Mouse (Mus musculus) forebrain, embryonic 16.5 days (tissue): ENCODE data around the gene Klra8. TPM values are rescaled to one million over a fixed set of nuclear protein-coding genes. Genes with fewer than 3 reads are reported as not detected.
"Not testable (repeated sequence)": the region's sequence is repeated elsewhere in the genome, so short reads cannot be mapped to it uniquely, and the experiment has no call there.

Experiments used
- ATAC-seq: fragments of 200-750 bp; cut with Nextera tagmentation; 2 replicates; pipeline ENCODE4 v1.8.0; 2017; ENCODE audit warnings: mild to moderate bottlenecking, moderate library complexity
- H3K27ac ChIP-seq: fragments of 300-500 bp; sonication (generic); 2 replicates; pipeline ENCODE4 v1.5.1; 2014; ENCODE audit warnings: low read length, control low read depth
- H3K27me3 ChIP-seq: fragments of 300-500 bp; sonication (generic); replicated peaks from 2 replicates; pipeline ENCODE4 v1.6.1; 2014; ENCODE audit warnings: low read length; ENCODE audit not compliant: control insufficient read depth, insufficient read depth
- H3K36me3 ChIP-seq: fragments of 300-500 bp; sonication (generic); 2 replicates; pipeline ENCODE4 v1.6.1; 2014; ENCODE audit not compliant: control insufficient read depth, insufficient read depth
- H3K4me1 ChIP-seq: fragments of 300-500 bp; sonication (generic); replicated peaks from 2 replicates; pipeline ENCODE4 v1.6.1; 2014; ENCODE audit warnings: low read length; ENCODE audit not compliant: control insufficient read depth, insufficient read depth
- H3K4me2 ChIP-seq: fragments of 300-500 bp; sonication (generic); 2 replicates; pipeline ENCODE4 v1.6.1; 2014; ENCODE audit warnings: mild to moderate bottlenecking, low read length, control low read depth
- H3K4me3 ChIP-seq: fragments of 300-500 bp; sonication (generic); replicated peaks from 2 replicates; pipeline ENCODE4 v1.5.1; 2014; ENCODE audit warnings: mild to moderate bottlenecking, low read length, control low read depth
- H3K9ac ChIP-seq: fragments of 300-500 bp; sonication (generic); replicated peaks from 2 replicates; pipeline ENCODE4 v1.6.1; 2014; ENCODE audit warnings: low read depth, low read length, control low read depth
- H3K9me3 ChIP-seq: fragments of 300-500 bp; sonication (generic); 2 replicates; pipeline ENCODE4 v1.6.1; 2016; ENCODE audit warnings: low read length; ENCODE audit not compliant: control insufficient read depth
- WGBS: fragments of 180-500 bp; shearing (Covaris S2); extraction: QIAGEN DNeasy Blood & Tissue Kit; methylation state at CpG from one replicate; pipeline ENCODE4 v1.1.7; 2014; 5-methylcytosine and 5-hydroxymethylcytosine counted together
- polyA plus RNA-seq: library from polyadenylated mRNA; unstranded; fragments of >200 nt; fragmentation: Nextera tagmentation; extraction: Ambion mirVana; gene quantifications from 2 replicates; pipeline ENCODE4 v1.2.1, GENCODE M21; 2015

Gene Klra8
- polyA plus RNA-seq: not detected in 2 replicates

DNA sequence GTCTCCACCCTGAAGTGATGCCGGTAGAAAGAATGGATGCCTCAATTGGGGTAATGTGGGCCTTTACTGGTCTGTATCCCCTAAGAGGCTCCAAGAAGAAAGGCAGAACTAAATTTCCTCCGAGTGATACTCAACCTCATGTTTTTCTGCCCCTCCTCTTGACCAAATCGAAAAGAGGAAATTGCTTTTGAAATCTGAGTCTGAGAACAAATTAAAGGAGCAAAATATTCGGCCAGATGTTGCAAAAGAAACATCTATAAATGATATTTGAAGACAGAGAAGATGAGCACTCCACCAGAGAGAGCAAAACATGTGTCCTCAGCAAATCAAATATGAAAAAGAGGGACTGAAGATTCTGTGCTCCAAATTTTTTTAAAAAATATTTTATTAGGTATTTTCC is at the start of gene Klra8:
Gene Klra8, minus strand, starts transcription at position 101 of the 400 bp plus-strand sequence.
- not testable (repeated sequence) for ATAC-seq, H3K36me3 ChIP-seq, H3K27me3 ChIP-seq, H3K4me2 ChIP-seq, H3K4me3 ChIP-seq, H3K27ac ChIP-seq, H3K4me1 ChIP-seq, H3K9ac ChIP-seq, H3K9me3 ChIP-seq
- 72% methylated on average over 4 of the region's 4 CpGs for WGBS

DNA sequence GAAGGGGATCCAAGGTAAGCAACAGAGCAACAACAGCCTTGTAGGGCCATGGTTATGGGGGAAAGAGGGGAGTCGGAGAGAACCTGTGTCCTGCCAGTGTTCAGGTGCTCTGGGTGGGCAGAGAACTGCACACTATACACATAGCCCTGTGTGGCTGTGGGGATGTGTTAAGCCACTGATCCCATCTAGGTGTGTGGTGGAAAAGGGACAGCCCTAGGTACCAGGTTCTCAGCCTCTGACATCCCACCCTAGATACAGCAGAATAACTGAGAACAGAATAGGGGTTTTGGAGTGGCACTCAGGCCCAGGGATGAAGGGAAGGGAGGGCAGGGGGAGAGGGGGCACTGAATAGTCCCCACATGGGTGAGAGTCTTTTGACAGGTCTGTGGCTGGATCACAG is 19.2 kb downstream of the Klra8 start:
- WGBS: 86% methylated on average over 1 of the region's 1 CpGs
- Histone ChIP-seq H3K27ac (no peak overlapping the region), H3K4me3 (no peak overlapping the region), H3K27me3 (no peaks in the 10 kb centered on the region), H3K9me3 (no peaks in the 10 kb centered on the region), H3K36me3 (no peaks in the 10 kb centered on the region), H3K9ac (no peak overlapping the region), H3K4me1 (no peaks in the 10 kb centered on the region), H3K4me2 (no peak overlapping the region)
- ATAC-seq: no peak

- H3K27me3 ChIP-seq, H3K4me2 ChIP-seq, H3K9me3 ChIP-seq, H3K36me3 ChIP-seq, ATAC-seq, H3K27ac ChIP-seq, H3K4me1 ChIP-seq, H3K4me3 ChIP-seq, H3K9ac ChIP-seq: not testable (repeated sequence)
- 88% methylated on average over 3 of the region's 3 CpGs for WGBS
Observed at GRCm38 (mm10) chr6:130102743-130103142, 27.0 kb downstream of the Klra8 start.

DNA sequence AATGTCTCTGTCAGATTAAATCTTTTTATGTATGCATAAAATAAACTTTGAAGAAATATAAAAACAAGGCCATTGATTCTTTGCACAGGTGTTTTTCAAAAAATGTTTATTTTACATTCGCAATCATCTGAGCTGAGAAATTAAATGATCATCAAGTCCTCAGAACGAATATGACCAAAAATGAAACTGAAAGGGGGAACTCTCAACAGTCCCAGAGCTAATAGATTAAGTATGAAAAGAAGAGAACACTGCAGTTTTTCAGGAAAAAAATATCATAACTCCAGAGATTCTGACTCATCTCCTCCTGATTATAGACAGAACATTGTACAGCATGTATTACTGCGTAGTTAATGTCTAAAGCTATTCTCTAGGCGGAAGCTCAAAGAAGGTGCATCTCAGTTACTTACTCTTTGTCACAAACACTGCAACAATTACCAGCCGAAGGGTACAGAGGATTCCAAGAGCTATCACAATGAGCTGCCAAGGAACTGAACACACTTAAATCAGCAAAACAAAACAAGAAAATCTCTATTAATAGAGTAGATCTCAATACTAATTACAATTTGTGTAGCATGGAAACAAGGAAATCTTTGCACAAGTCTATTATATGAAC is 37.3 kb downstream of the Klra8 start:
- Histone ChIP-seq H3K9me3 (no peaks in the 10 kb centered on the region), H3K36me3 (no peaks in the 10 kb centered on the region), H3K4me2 (no peak overlapping the region), H3K27ac (no peak overlapping the region), H3K4me1 (no peaks in the 10 kb centered on the region), H3K27me3 (no peaks in the 10 kb centered on the region), H3K4me3 (no peak overlapping the region), H3K9ac (no peak overlapping the region)
- 76% methylated on average over 5 of the region's 5 CpGs for WGBS
- ATAC-seq: no peak

DNA sequence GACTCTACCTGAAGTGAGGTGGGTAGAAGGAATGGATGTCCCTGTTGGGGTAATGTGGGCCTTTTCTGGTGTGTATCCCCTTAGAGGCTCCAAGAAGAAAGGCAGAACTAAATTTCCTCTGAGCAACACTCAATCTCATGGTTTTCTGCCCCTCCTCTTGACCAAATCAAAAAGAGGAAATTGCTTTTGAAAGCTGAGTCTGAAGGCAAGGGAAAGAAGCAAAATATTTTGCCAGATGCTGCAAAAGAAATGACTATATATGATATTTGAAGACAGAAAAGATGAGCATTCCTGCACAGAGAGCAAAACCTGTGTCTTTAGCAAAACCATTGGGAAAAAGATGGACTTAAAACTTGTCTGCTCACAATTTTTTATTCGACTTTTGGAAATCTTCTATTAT is 62.5 kb downstream of the Klra8 start, which contains the start of gene Klra4:
Gene Klra4, minus strand, starts transcription at position 101 of the 400 bp plus-strand sequence.
- H3K4me3 ChIP-seq, H3K9ac ChIP-seq, H3K4me2 ChIP-seq, H3K27ac ChIP-seq, H3K27me3 ChIP-seq, ATAC-seq, H3K36me3 ChIP-seq, H3K9me3 ChIP-seq, H3K4me1 ChIP-seq: not testable (repeated sequence)
- WGBS: 71% methylated on average over 1 of the region's 1 CpGs

Other genes starting within 250 kb of the Klra8 start
- not detected in 2 replicates for gene Klra5, start 212.2 kb downstream of the Klra8 start, polyA plus RNA-seq
- not detected in 2 replicates for gene Klra6, start 102.9 kb downstream of the Klra8 start, polyA plus RNA-seq
- not detected in 2 replicates for gene Klra4, start 62.6 kb downstream of the Klra8 start, polyA plus RNA-seq
- not detected in 2 replicates for gene Klra9, start 63.2 kb upstream of the Klra8 start, polyA plus RNA-seq
- gene Klra7, start 103.4 kb upstream of the Klra8 start, polyA plus RNA-seq: not detected in 2 replicates
- gene Klra10, start 152.0 kb upstream of the Klra8 start, polyA plus RNA-seq: not detected in 2 replicates
- not detected in 2 replicates for gene Klra3, start 207.7 kb upstream of the Klra8 start, polyA plus RNA-seq